Mouse (Mus musculus): Measurements from ENCODE around the gene Dhrs2. TPM values are rescaled to one million over a fixed set of nuclear protein-coding genes. Genes with fewer than 3 reads are reported as not detected.

The Dhrs2 gene
- total and polyA plus RNA-seq, 3 experiments, result not detected

DNA sequence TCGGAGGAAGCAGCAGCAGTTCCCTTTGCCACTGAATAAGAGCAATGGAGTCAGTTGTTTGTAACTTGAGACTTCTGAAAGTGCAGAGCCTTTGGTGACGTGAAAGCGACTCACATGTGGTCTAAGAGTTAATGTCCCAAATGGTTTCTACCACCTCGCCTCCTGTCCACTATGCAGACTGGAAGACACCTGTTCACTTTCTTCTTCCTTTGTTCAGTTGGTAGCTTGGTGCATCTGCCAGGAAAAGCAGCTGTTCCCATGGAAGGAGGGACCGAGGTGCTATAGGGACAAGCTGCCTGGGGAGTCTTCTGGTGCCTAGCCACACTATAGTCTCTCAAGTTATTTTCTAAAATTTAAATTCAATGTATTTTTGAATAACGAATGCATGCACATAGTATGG, 27.0 kb upstream of the Dhrs2 start:
- Histone ChIP-seq H3K79me2 (replicated peaks; ENCODE audit: control insufficient read depth, extremely low read depth, insufficient read depth, poor library complexity, severe bottlenecking) (no peaks in the 10 kb centered on the region), H3K9me3 (replicated peaks; ENCODE audit: low read length) (no peaks in the 10 kb centered on the region), H3K36me3 (replicated peaks in 1 of 2; ENCODE audit: control insufficient read depth in 1 of 2, insufficient read depth in 1 of 2, low read length in 1 of 2) (no peaks in the 10 kb centered on the region), H3K4me2 (ENCODE audit: insufficient read depth, low read depth, poor library complexity, severe bottlenecking) (peak overlapping the region; percentile 48; the same call in 1 of the 2 replicates), H3K27ac (ENCODE audit: insufficient read depth, low read depth) (no peak overlapping the region), H3K4me3 (replicated peaks in 1 of 3; ENCODE audit: low read depth in 2 of 3, low read length in 2 of 3, poor library complexity in 1 of 3) (no peak overlapping the region), H3K9ac (ENCODE audit: insufficient read depth, low read depth) (no peak overlapping the region), H3K4me1 (ENCODE audit: control insufficient read depth in 1 of 2, insufficient read depth in 2 of 2) (peaks cover 4 to 5% of the 10 kb centered on the region in 2 experiments; a peak in 1 of 4 replicates), H3K27me3 (replicated peaks) (peaks cover 3% of the 10 kb centered on the region)
- no peak for DNase-seq (ENCODE audit: extremely low read depth)
- dilution Hi-C loops (cut with MboI; ENCODE audit: extremely low pct_ligation_motif_present, extremely low pct_unique_long_range_greater_than_20kb, low sequenced_read_pairs) (no loop called here), in situ Hi-C loops (cut with MboI; ENCODE audit: low pct_ligation_motif_present, low pct_unique_long_range_greater_than_20kb, low sequenced_read_pairs) (no loop called here)
- no peak for TF ChIP-seq MXI1 (IDR thresholded peaks at IDR 0.05; ENCODE audit: low read depth, low read length)
- 0 out of 2 replicates have a peak, but pooled peaks have one; percentile 8 for TF ChIP-seq EP300 (IDR thresholded peaks at IDR 0.05; ENCODE audit: low read length)
- 0 out of 2 replicates have a peak, but pooled peaks have one; percentile 28 for TF ChIP-seq MYC (IDR thresholded peaks at IDR 0.05; ENCODE audit: low read depth, low read length)
- no peak for TF ChIP-seq HCFC1 (IDR thresholded peaks at IDR 0.05; ENCODE audit: low read depth, low read length)
- no peak for TF ChIP-seq UBTF (IDR thresholded peaks at IDR 0.05; ENCODE audit: low read depth, low read length)
- no peak for TF ChIP-seq CHD2 (IDR thresholded peaks at IDR 0.05; ENCODE audit: low read length)

DNA sequence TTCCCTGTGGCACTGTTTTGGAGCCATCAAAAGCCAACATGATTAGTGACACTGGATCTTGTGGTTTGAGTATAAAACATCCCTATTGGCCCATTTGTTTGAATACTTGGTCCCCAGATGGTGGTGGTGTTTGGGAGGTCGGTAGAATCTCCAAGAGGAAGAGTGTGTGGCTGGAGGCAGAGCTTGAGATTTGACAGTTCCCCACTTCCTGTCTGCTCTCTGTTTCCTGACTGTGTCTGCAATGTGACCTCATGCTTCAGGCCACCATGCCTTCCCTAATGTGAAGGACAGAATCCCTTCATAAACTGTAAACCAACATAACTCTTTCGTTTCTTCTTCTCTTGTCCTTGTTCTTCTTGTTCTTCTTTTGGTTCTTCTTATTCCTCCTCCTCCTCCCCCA, 24.7 kb upstream of the Dhrs2 start:
- Histone ChIP-seq H3K9ac (ENCODE audit: insufficient read depth, low read depth) (no peak overlapping the region), H3K36me3 (replicated peaks in 1 of 2; ENCODE audit: control insufficient read depth in 1 of 2, insufficient read depth in 1 of 2, low read length in 1 of 2) (no peaks in the 10 kb centered on the region), H3K4me1 (ENCODE audit: control insufficient read depth in 1 of 2, insufficient read depth in 2 of 2) (peaks cover 5 to 8% of the 10 kb centered on the region in 2 experiments; a peak in 3 of 4 replicates), H3K4me2 (ENCODE audit: insufficient read depth, low read depth, poor library complexity, severe bottlenecking) (no peak overlapping the region), H3K27me3 (replicated peaks) (no peaks in the 10 kb centered on the region), H3K27ac (ENCODE audit: insufficient read depth, low read depth) (no peak overlapping the region), H3K79me2 (replicated peaks; ENCODE audit: control insufficient read depth, extremely low read depth, insufficient read depth, poor library complexity, severe bottlenecking) (no peaks in the 10 kb centered on the region), H3K4me3 (replicated peaks in 1 of 3; ENCODE audit: low read depth in 2 of 3, low read length in 2 of 3, poor library complexity in 1 of 3) (no peak overlapping the region), H3K9me3 (replicated peaks; ENCODE audit: low read length) (no peaks in the 10 kb centered on the region)
- DNase-seq (ENCODE audit: extremely low read depth), result no peak
- in situ Hi-C loops (cut with MboI; ENCODE audit: low pct_ligation_motif_present, low pct_unique_long_range_greater_than_20kb, low sequenced_read_pairs) (no loop called here), dilution Hi-C loops (cut with MboI; ENCODE audit: extremely low pct_ligation_motif_present, extremely low pct_unique_long_range_greater_than_20kb, low sequenced_read_pairs) (no loop called here)
- no peak for TF ChIP-seq HCFC1 (IDR thresholded peaks at IDR 0.05; ENCODE audit: low read depth, low read length)
- TF ChIP-seq NELFE (IDR thresholded peaks at IDR 0.05; ENCODE audit: low read depth, low read length), result no peak
- TF ChIP-seq MAFK (IDR thresholded peaks at IDR 0.05; ENCODE audit: insufficient replicate concordance, low read length), result no peak
- no peak for TF ChIP-seq POLR2AphosphoS2 (IDR thresholded peaks at IDR 0.05; ENCODE audit: low read depth, low read length)
- no peak for TF ChIP-seq E2F4 (IDR thresholded peaks at IDR 0.05; ENCODE audit: insufficient replicate concordance, low read depth, low read length)
- no peak for TF ChIP-seq IRF4 (IDR thresholded peaks at IDR 0.05; ENCODE audit: low read depth, low read length)
- no peak for TF ChIP-seq SMC3 (IDR thresholded peaks at IDR 0.05; ENCODE audit: low read depth, low read length)
- TF ChIP-seq EP300 (IDR thresholded peaks at IDR 0.05; ENCODE audit: low read length), result no peak
- TF ChIP-seq MAX (IDR thresholded peaks at IDR 0.05; ENCODE audit: low read length), result no peak
- TF ChIP-seq ZKSCAN1 (IDR thresholded peaks at IDR 0.05; ENCODE audit: borderline replicate concordance, low read depth, low read length), result no peak
- no peak for TF ChIP-seq CHD2 (IDR thresholded peaks at IDR 0.05; ENCODE audit: low read length)
- TF ChIP-seq GABPA (IDR thresholded peaks at IDR 0.05; ENCODE audit: insufficient replicate concordance, low read depth, low read length), result no peak

Measured in CH12.LX (cell line).